Mouse (Mus musculus): ENCODE results near the gene Ror2.

GRCm38 (mm10) chr13:53106676-53107075 lies 179.2 kb downstream of the Ror2 start:
- no peak for TF ChIP-seq POLR2A (IDR thresholded peaks at IDR 0.05; ENCODE audit: extremely low read depth, insufficient read depth, low read length)
- TF ChIP-seq CTCF (IDR thresholded peaks at IDR 0.05; ENCODE audit: extremely low read depth, insufficient read depth, low read length) = no peak

Data from cortical plate, adult 2 months (tissue).